Mouse (Mus musculus): ENCODE results near the gene Drc3. TPM values are rescaled to one million over a fixed set of nuclear protein-coding genes. Genes with fewer than 3 reads are reported as not detected.
A peak's percentile ranks its signal among the peaks of the same experiment; 100 is the strongest.

The Drc3 gene
- 1.6 TPM in 2 replicates for total RNA-seq (2021)
- long read RNA-seq, experiment 1, partial matches to known transcripts: 2 of 3 reads
- long read RNA-seq, experiment 1, other reads (novel, unspliced or antisense): 0 of 3 reads
- long read RNA-seq, experiment 2: 0 reads

- DNase-seq: peak; percentile 100
These were observed at the start of gene Drc3, which contains the start of gene Tom1l2 for GRCm38 (mm10) chr11:60352559-60353411. Drc3 (plus strand) TSS chr11:60353329. Tom1l2 (minus strand) TSS chr11:60352905.

- DNase-seq: no peak
These were observed 49.6 kb upstream of the Drc3 start for GRCm38 (mm10) chr11:60303497-60303896.

- no peak for DNase-seq
These were observed 47.5 kb upstream of the Drc3 start for GRCm38 (mm10) chr11:60305611-60306010.

- peak; percentile 67 for DNase-seq
These were observed 46.3 kb upstream of the Drc3 start for GRCm38 (mm10) chr11:60306834-60307233.

GRCm38 (mm10) chr11:60307375-60307825, 45.7 kb upstream of the Drc3 start:
- peak; percentile 52 for DNase-seq

GRCm38 (mm10) chr11:60308061-60308460, 45.1 kb upstream of the Drc3 start:
- DNase-seq: peak; percentile 22

GRCm38 (mm10) chr11:60308506-60309116, 44.5 kb upstream of the Drc3 start:
- DNase-seq: peak; percentile 16

- no peak for DNase-seq
These were observed 43.3 kb upstream of the Drc3 start for GRCm38 (mm10) chr11:60309875-60310274.

- peak; percentile 92 for DNase-seq
These were observed 41.9 kb upstream of the Drc3 start for GRCm38 (mm10) chr11:60311025-60311854.

GRCm38 (mm10) chr11:60316250-60316649, 36.9 kb upstream of the Drc3 start:
- peak; percentile 23 for DNase-seq

- no peak for DNase-seq
These were observed 36.2 kb upstream of the Drc3 start for GRCm38 (mm10) chr11:60316883-60317282.

GRCm38 (mm10) chr11:60317376-60318102, 35.6 kb upstream of the Drc3 start:
- DNase-seq: peak; percentile 43

GRCm38 (mm10) chr11:60318716-60319115, 34.4 kb upstream of the Drc3 start:
- no peak for DNase-seq

- DNase-seq: no peak
These were observed 33.7 kb upstream of the Drc3 start for GRCm38 (mm10) chr11:60319257-60320066.

- no peak for DNase-seq
These were observed 32.6 kb upstream of the Drc3 start for GRCm38 (mm10) chr11:60320426-60321037.

GRCm38 (mm10) chr11:60321438-60321837, 31.7 kb upstream of the Drc3 start:
- DNase-seq: no peak

GRCm38 (mm10) chr11:60323731-60324130, 29.4 kb upstream of the Drc3 start:
- no peak for DNase-seq

- DNase-seq: no peak
These were observed 22.6 kb upstream of the Drc3 start for GRCm38 (mm10) chr11:60330551-60330950.

GRCm38 (mm10) chr11:60333461-60333860, 19.7 kb upstream of the Drc3 start:
- no peak for DNase-seq

- DNase-seq: no peak
These were observed 19.0 kb upstream of the Drc3 start for GRCm38 (mm10) chr11:60334124-60334523.

All from adrenal gland, postnatal 14 days (tissue).